Mouse (Mus musculus) kidney, postnatal 0 days (tissue): Measurements from ENCODE around the gene Olfr1360. TPM values are rescaled to one million over a fixed set of nuclear protein-coding genes. Genes with fewer than 3 reads are reported as not detected.
A peak's percentile ranks its signal among the peaks of the same experiment; 100 is the strongest.

Source experiments
- ATAC-seq: fragments of 200-750 bp; cut with Nextera tagmentation; replicated peaks from 2 replicates; pipeline ENCODE4 v1.8.0; 2017; ENCODE audit warnings: low read depth, moderate number of reproducible peaks, moderate TSS enrichment, moderate library complexity; ENCODE audit not compliant: low FRiP score
- DNase-seq: peaks from one replicate; pipeline ENCODE4 v3.0.0-alpha.2; 2016; ENCODE audit warnings: low spot score
- H3K27ac ChIP-seq: fragments of 300-500 bp; sonication (generic); 2 replicates; pipeline ENCODE4 v1.5.1; 2014; ENCODE audit warnings: mild to moderate bottlenecking
- H3K27me3 ChIP-seq: fragments of 300-500 bp; sonication (generic); 2 replicates; pipeline ENCODE4 v1.6.1; 2014; ENCODE audit warnings: low read length, mixed read lengths; ENCODE audit not compliant: insufficient read depth
- H3K36me3 ChIP-seq: fragments of 300-500 bp; sonication (generic); 2 replicates; pipeline ENCODE4 v1.6.1; 2014; ENCODE audit warnings: low read length, mixed read lengths; ENCODE audit not compliant: insufficient read depth
- H3K4me1 ChIP-seq: fragments of 300-500 bp; sonication (generic); replicated peaks from 2 replicates; pipeline ENCODE4 v1.6.1; 2014; ENCODE audit warnings: antibody characterized with exemption, low read length, mixed read lengths; ENCODE audit not compliant: insufficient read depth
- H3K4me2 ChIP-seq: fragments of 300-500 bp; sonication (generic); 2 replicates; pipeline ENCODE4 v1.6.1; 2014; ENCODE audit warnings: mild to moderate bottlenecking, low read length, moderate library complexity, mixed read lengths
- H3K4me3 ChIP-seq: fragments of 300-500 bp; sonication (generic); replicated peaks from 2 replicates; pipeline ENCODE4 v1.5.1; 2014; ENCODE audit warnings: low read depth, low read length
- H3K9ac ChIP-seq: fragments of 300-500 bp; sonication (generic); 2 replicates; pipeline ENCODE4 v1.6.1; 2014; ENCODE audit warnings: low read depth, low read length
- H3K9me3 ChIP-seq: fragments of 300-500 bp; sonication (generic); replicated peaks from 2 replicates; pipeline ENCODE4 v1.6.1; 2016; ENCODE audit warnings: low read length, inconsistent platforms, mixed read lengths
- CTCF ChIP-seq: IDR thresholded peaks from 2 replicates; pipeline ENCODE4 v1.5.1; 2016; ENCODE audit warnings: antibody characterized with exemption, low read depth, mild to moderate bottlenecking, moderate library complexity
- WGBS: fragments of 180-500 bp; shearing (Covaris S2); extraction: QIAGEN DNeasy Blood & Tissue Kit; methylation state at CpG from one replicate; pipeline ENCODE4 v1.1.7; 2014; 5-methylcytosine and 5-hydroxymethylcytosine counted together
- polyA plus RNA-seq: library from polyadenylated mRNA; unstranded; fragments of >200 nt; fragmentation: Nextera tagmentation; extraction: Ambion mirVana; gene quantifications from 2 replicates; pipeline ENCODE4 v1.2.1, GENCODE M21; 2015

Gene Olfr1360
- polyA plus RNA-seq, 1 experiment from 2014 or later, result not detected

DNA sequence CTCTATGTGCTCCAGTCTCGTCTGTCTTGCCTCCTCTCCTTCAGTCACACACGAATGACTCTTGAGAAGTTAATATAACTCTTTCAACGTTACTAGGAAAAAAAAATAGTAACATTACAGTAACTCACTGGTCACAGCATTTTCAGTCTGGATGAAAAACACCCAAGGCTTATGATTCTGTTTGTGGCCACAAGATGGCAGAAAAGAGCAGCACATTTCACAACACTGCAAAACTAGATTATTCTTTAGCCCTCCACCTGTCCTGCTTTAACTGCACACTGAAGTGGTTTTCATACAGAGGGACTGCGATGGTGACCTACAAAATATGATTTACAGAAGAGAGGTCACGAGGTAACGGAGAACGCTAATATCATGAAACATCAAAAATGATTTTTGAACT, 37.5 kb upstream of the Olfr1360 start:
- Histone ChIP-seq H3K4me1 (peaks cover 15% of the 10 kb centered on the region; the same call in 1 of the 2 replicates), H3K27me3 (no peaks in the 10 kb centered on the region), H3K4me2 (peak overlapping the region; percentile 72), H3K27ac (no peak overlapping the region), H3K4me3 (peak overlapping the region; percentile 39), H3K9me3 (no peaks in the 10 kb centered on the region), H3K9ac (peak overlapping the region; percentile 59; the same call in 1 of the 2 replicates), H3K36me3 (no peaks in the 10 kb centered on the region)
- ATAC-seq (no peak), DNase-seq (peak; percentile 91)
- 0% methylated on average over 7 of the region's 7 CpGs for WGBS
- peak; percentile 94 for TF ChIP-seq CTCF

DNA sequence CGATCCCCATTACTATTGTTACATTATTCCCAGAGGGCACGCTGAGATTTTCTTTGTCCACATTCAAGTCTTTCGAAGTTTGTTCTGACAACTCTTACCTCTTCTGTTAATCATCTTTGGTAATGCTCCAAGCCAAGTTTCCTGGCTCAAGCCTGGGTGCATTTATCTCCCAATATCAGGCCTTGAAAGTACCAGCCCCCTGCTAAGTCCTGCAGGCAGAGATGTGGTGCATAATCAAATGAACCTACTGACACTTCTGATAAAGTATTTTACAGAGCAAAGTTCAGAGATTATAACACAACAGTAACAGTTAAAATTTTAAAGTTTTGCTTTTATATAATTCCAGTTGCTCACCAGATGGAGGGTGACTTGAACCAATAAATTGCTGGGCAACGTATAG, 34.5 kb upstream of the Olfr1360 start:
- H3K36me3 ChIP-seq, result no peaks in the 10 kb centered on the region
- peak overlapping the region; percentile 39; the same call in 1 of the 2 replicates for H3K4me3 ChIP-seq
- ATAC-seq (no peak), DNase-seq (no peak)
- TF ChIP-seq CTCF, result no peak
- H3K9ac ChIP-seq, result no peak overlapping the region
- peaks cover 3% of the 10 kb centered on the region; the same call in 1 of the 2 replicates for H3K4me1 ChIP-seq
- WGBS, result 33% methylated on average over 4 of the region's 4 CpGs
- no peaks in the 10 kb centered on the region for H3K27me3 ChIP-seq
- peak overlapping the region; percentile 78 for H3K4me2 ChIP-seq
- no peak overlapping the region for H3K27ac ChIP-seq
- H3K9me3 ChIP-seq, result no peaks in the 10 kb centered on the region

DNA sequence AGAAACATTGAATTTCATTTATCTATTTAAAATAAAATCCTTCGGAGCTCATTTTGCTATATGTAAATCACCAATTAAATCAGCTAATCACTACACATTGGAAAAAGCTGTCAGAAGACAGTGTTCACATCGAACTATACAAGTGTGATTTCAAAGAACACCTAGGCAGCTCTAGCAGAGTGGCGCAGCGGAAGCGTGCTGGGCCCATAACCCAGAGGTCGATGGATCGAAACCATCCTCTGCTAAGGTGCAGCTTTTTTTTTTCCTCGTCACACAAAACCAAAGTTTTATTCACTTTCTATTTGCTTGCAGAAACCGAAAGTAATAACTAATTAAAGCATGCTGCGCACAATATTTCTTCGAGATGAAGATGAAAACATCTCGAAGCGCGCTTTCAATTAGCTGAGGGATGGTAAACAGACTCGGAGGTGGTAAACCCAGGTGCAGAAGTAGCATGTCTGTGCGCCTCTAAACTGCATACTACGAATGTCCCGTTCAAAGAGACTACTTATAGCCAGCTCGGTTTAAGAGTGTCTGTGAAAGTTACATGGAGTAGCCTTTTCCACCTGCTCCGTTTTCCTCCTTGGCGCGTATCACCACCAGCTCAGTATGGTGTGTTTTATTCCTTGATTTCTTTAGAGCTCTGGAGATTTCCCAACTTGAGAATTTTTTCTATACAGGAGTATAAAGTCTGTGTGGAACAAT, 33.8 kb upstream of the Olfr1360 start:
- Histone ChIP-seq H3K36me3 (no peaks in the 10 kb centered on the region), H3K27me3 (no peaks in the 10 kb centered on the region), H3K27ac (no peak overlapping the region; the same call in 1 of the 2 replicates), H3K4me2 (peak overlapping the region; percentile 78), H3K4me3 (peak overlapping the region; percentile 39), H3K4me1 (peaks cover 3% of the 10 kb centered on the region; the same call in 1 of the 2 replicates), H3K9ac (0 out of 2 replicates have a peak overlapping the region, but pooled peaks have one; percentile 35), H3K9me3 (no peaks in the 10 kb centered on the region)
- ATAC-seq, result peak; percentile 79
- TF ChIP-seq CTCF, result no peak
- peak; percentile 48 for DNase-seq
- 2% methylated on average over 22 of the region's 22 CpGs for WGBS

DNA sequence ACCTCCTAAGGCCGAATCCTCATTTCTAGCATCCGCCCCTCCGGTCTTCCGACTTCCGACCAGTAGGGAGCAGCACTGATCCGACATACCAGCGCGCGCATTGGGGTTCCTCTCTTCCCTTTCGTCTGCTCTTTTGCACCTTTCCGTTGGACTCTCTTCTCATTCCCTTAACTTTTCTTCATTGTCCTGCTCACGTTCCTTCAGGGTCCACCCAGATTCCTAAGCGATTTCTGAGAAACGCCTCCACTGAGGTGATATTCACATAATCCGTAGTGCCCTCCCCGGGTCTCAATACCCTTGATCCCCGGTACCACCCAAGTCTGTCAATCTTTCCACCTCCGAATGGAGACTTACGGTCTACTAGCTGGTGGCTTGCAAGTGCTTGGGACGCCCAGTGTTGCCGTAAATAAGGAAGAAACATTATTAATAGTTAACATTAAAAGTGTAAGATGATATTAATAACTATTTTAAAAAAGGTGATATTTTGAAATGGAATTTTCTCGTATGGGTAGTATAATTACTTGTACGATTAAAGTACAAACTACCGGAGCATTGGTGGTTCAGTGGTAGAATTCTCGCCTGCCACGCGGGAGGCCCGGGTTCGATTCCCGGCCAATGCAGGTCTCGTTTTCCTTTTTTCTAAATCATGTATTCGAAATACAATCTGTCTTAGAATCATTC, 33.0 kb upstream of the Olfr1360 start:
- Histone ChIP-seq H3K4me2 (peak overlapping the region; percentile 78), H3K9ac (peak overlapping the region; percentile 54), H3K4me3 (peak overlapping the region; percentile 75), H3K27me3 (no peaks in the 10 kb centered on the region), H3K4me1 (peaks cover 3% of the 10 kb centered on the region; the same call in 1 of the 2 replicates), H3K36me3 (no peaks in the 10 kb centered on the region), H3K9me3 (no peaks in the 10 kb centered on the region), H3K27ac (peak overlapping the region; percentile 81)
- ATAC-seq (peak; percentile 78), DNase-seq (peak; percentile 96)
- TF ChIP-seq CTCF, result peak; percentile 91
- WGBS, result under 1% methylated on average over 32 of the region's 32 CpGs

DNA sequence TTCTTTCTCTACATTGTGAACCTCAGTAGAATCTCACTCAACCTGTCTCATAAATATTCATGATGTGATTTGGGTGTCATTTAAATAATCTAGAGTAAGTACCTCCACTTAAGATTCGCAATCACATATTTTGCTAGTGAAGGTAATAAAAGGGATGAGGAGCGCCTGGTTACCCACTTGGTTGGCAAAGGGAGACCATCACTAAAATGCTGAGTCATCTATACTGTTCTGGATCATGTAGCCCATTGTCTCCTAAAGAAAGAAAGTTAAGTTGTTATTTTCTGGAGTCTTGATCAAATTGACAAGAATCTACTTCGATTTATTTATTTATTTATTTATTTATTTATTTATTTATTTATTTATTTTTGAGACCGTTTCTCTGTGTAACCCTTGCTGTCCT, 29.5 kb upstream of the Olfr1360 start:
- Histone ChIP-seq H3K9ac (no peak overlapping the region), H3K36me3 (no peaks in the 10 kb centered on the region), H3K4me1 (no peaks in the 10 kb centered on the region), H3K27me3 (no peaks in the 10 kb centered on the region), H3K27ac (no peak overlapping the region), H3K9me3 (no peaks in the 10 kb centered on the region), H3K4me2 (no peak overlapping the region), H3K4me3 (no peak overlapping the region)
- no peak for DNase-seq
- no peak for ATAC-seq
- WGBS, result 72% methylated on average over 4 of the region's 4 CpGs
- no peak for TF ChIP-seq CTCF

DNA sequence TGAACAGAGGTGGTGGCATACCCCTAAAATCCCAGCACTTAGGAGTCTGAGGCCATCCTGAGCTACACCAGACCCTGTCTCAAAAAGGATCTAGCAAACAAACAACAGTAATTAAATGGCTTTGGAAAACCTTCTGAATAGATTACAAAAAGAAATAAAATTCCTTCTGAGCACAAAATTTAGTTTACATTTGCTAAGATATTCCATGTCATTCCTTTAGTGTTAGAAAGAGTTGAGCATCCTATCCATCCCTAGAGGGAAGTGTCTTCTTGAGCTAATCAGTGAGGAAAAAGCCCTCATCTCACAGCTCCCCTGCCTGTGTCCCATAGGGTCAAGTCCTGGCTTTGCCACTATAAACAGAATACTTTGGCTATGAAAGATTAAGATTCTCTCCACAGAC, 20.6 kb upstream of the Olfr1360 start, which contains the start of gene Olfr1359:
Gene Olfr1359, plus strand, starts transcription at position 301 of the 400 bp plus-strand sequence.
- ATAC-seq (no peak), DNase-seq (no peak)
- TF ChIP-seq CTCF, result no peak
- Histone ChIP-seq H3K9me3 (no peaks in the 10 kb centered on the region), H3K27ac (no peak within 1 kb of the TSS), H3K4me1 (no peaks in the 10 kb centered on the region), H3K4me2 (no peak within 1 kb of the TSS), H3K9ac (no peak within 1 kb of the TSS), H3K36me3 (no peaks in the 10 kb centered on the region), H3K4me3 (no peak within 1 kb of the TSS), H3K27me3 (no peaks in the 10 kb centered on the region)
